Mouse (Mus musculus) forebrain, embryonic 10.5 days (tissue): ENCODE measurements at regions not wholly inside any gene's neighbourhood (a gene's known extent, or its start where the extent isn't known, plus 50 kb on each side); places are given as distances from the start of the nearest gene placed in this dataset.
A peak's percentile ranks its signal among the peaks of the same experiment; 100 is the strongest.

Source experiments
- DNase-seq: peaks from one replicate; pipeline ENCODE4 v3.0.0-alpha.2; 2017; ENCODE audit warnings: low spot score; ENCODE audit errors: extremely low spot score
- H3K27ac ChIP-seq: fragments of 300-500 bp; sonication (generic); 2 replicates; pipeline ENCODE4 v1.5.1; 2016; ENCODE audit warnings: mild to moderate bottlenecking
- H3K27me3 ChIP-seq: fragments of 300-500 bp; sonication (generic); 2 replicates; pipeline ENCODE4 v1.6.1; 2016; ENCODE audit warnings: mild to moderate bottlenecking; ENCODE audit not compliant: poor library complexity, severe bottlenecking
- H3K36me3 ChIP-seq: fragments of 300-500 bp; sonication (generic); replicated peaks from 2 replicates; pipeline ENCODE4 v1.6.1; 2016; ENCODE audit warnings: mild to moderate bottlenecking, moderate library complexity
- H3K4me1 ChIP-seq: fragments of 300-500 bp; sonication (generic); 2 replicates; pipeline ENCODE4 v1.6.1; 2016
- H3K4me3 ChIP-seq: fragments of 300-500 bp; sonication (generic); 2 replicates; pipeline ENCODE4 v1.5.1; 2016; ENCODE audit warnings: mild to moderate bottlenecking, moderate library complexity
- H3K9me3 ChIP-seq: fragments of 300-500 bp; sonication (generic); 2 replicates; pipeline ENCODE4 v1.6.1; 2016; ENCODE audit warnings: mild to moderate bottlenecking, moderate library complexity
- WGBS: fragments of 180-500 bp; shearing (Covaris S2); methylation state at CpG from one replicate; pipeline ENCODE4 v1.1.7; 2016; 5-methylcytosine and 5-hydroxymethylcytosine counted together

GRCm38 (mm10) chr3:143986798-143987197 is 218.2 kb downstream of the Lmo4 start:
- WGBS, result 95% methylated on average over 2 of the region's 2 CpGs
- no peaks in the 10 kb centered on the region for H3K9me3 ChIP-seq
- H3K36me3 ChIP-seq, result no peaks in the 10 kb centered on the region
- peaks cover 11% of the 10 kb centered on the region; the same call in 1 of the 2 replicates for H3K27me3 ChIP-seq
- H3K4me1 ChIP-seq, result peaks cover 29% of the 10 kb centered on the region
- no peak for DNase-seq
- no peak overlapping the region for H3K27ac ChIP-seq
- H3K4me3 ChIP-seq, result no peak overlapping the region

GRCm38 (mm10) chr3:143986200-143986506 is 218.9 kb downstream of the Lmo4 start:
- Histone ChIP-seq H3K4me1 (peaks cover 29% of the 10 kb centered on the region), H3K9me3 (no peaks in the 10 kb centered on the region)
- 44% methylated on average over 5 of the region's 5 CpGs for WGBS

GRCm38 (mm10) chr3:143985349-143986199 is 219.4 kb downstream of the Lmo4 start:
- no peaks in the 10 kb centered on the region for H3K36me3 ChIP-seq
- no peak for DNase-seq
- 52% methylated on average over 6 of the region's 6 CpGs for WGBS
- H3K4me1 ChIP-seq, result peaks cover 29% of the 10 kb centered on the region
- H3K27me3 ChIP-seq, result peaks cover 7% of the 10 kb centered on the region; the same call in 1 of the 2 replicates
- no peaks in the 10 kb centered on the region for H3K9me3 ChIP-seq
- H3K27ac ChIP-seq, result peak overlapping the region; percentile 77; the same call in 1 of the 2 replicates
- no peak overlapping the region for H3K4me3 ChIP-seq

More at GRCm38 (mm10) chr3:143986200-143986506, 218.9 kb downstream of the Lmo4 start:
- Histone ChIP-seq H3K36me3 (no peaks in the 10 kb centered on the region), H3K4me3 (no peak overlapping the region), H3K27ac (peak overlapping the region; percentile 77), H3K27me3 (peaks cover 7% of the 10 kb centered on the region; the same call in 1 of the 2 replicates)
- DNase-seq, result peak; percentile 32

- no peak overlapping the region for H3K27ac ChIP-seq
- H3K36me3 ChIP-seq, result no peaks in the 10 kb centered on the region
- H3K27me3 ChIP-seq, result peaks cover 6% of the 10 kb centered on the region; the same call in 1 of the 2 replicates
- H3K4me3 ChIP-seq, result no peak overlapping the region
- peaks cover 9% of the 10 kb centered on the region; the same call in 1 of the 2 replicates for H3K4me1 ChIP-seq
- H3K9me3 ChIP-seq, result no peaks in the 10 kb centered on the region
- no peak for DNase-seq
- 93% methylated on average over 2 of the region's 2 CpGs for WGBS
Observed at GRCm38 (mm10) chr3:143978703-143979102, 226.3 kb downstream of the Lmo4 start.

GRCm38 (mm10) chr3:143977886-143978447 is 227.1 kb downstream of the Lmo4 start:
- Histone ChIP-seq H3K9me3 (no peaks in the 10 kb centered on the region), H3K4me3 (no peak overlapping the region), H3K27ac (no peak overlapping the region), H3K36me3 (no peaks in the 10 kb centered on the region), H3K27me3 (peaks cover 3% of the 10 kb centered on the region; the same call in 1 of the 2 replicates), H3K4me1 (peaks cover 6% of the 10 kb centered on the region; the same call in 1 of the 2 replicates)
- 95% methylated on average over 7 of the region's 7 CpGs for WGBS
- DNase-seq, result no peak

- no peaks in the 10 kb centered on the region for H3K4me1 ChIP-seq
- H3K9me3 ChIP-seq, result no peaks in the 10 kb centered on the region
- no peaks in the 10 kb centered on the region for H3K27me3 ChIP-seq
- WGBS, result 89% methylated on average over 9 of the region's 9 CpGs
- DNase-seq, result no peak
- H3K36me3 ChIP-seq, result no peaks in the 10 kb centered on the region
- no peak overlapping the region for H3K27ac ChIP-seq
- no peak overlapping the region for H3K4me3 ChIP-seq
Observed at GRCm38 (mm10) chr3:143973582-143973981, 231.4 kb downstream of the Lmo4 start.

- no peak overlapping the region for H3K27ac ChIP-seq
- no peaks in the 10 kb centered on the region for H3K36me3 ChIP-seq
- H3K27me3 ChIP-seq, result no peaks in the 10 kb centered on the region
- DNase-seq, result no peak
- no peaks in the 10 kb centered on the region for H3K4me1 ChIP-seq
- H3K4me3 ChIP-seq, result no peak overlapping the region
- no peaks in the 10 kb centered on the region for H3K9me3 ChIP-seq
Observed at GRCm38 (mm10) chr3:143972351-143972750, 232.7 kb downstream of the Lmo4 start.

GRCm38 (mm10) chr3:143970771-143971170 is 234.2 kb downstream of the Lmo4 start:
- no peak overlapping the region for H3K4me3 ChIP-seq
- no peak for DNase-seq
- no peaks in the 10 kb centered on the region for H3K4me1 ChIP-seq
- H3K36me3 ChIP-seq, result no peaks in the 10 kb centered on the region
- no peak overlapping the region for H3K27ac ChIP-seq
- 93% methylated on average over 11 of the region's 11 CpGs for WGBS
- no peaks in the 10 kb centered on the region for H3K9me3 ChIP-seq
- H3K27me3 ChIP-seq, result no peaks in the 10 kb centered on the region

GRCm38 (mm10) chr3:143955508-143955907 is 249.5 kb downstream of the Lmo4 start:
- 95% methylated on average over 7 of the region's 7 CpGs for WGBS
- Histone ChIP-seq H3K9me3 (no peaks in the 10 kb centered on the region), H3K4me3 (no peak overlapping the region), H3K4me1 (no peaks in the 10 kb centered on the region), H3K36me3 (no peaks in the 10 kb centered on the region), H3K27me3 (peaks cover 23% of the 10 kb centered on the region), H3K27ac (no peak overlapping the region)
- DNase-seq, result no peak

- Histone ChIP-seq H3K9me3 (no peaks in the 10 kb centered on the region), H3K27ac (no peak overlapping the region), H3K36me3 (no peaks in the 10 kb centered on the region), H3K4me1 (peaks cover 4% of the 10 kb centered on the region), H3K27me3 (peaks cover 30% of the 10 kb centered on the region), H3K4me3 (no peak overlapping the region)
- no peak for DNase-seq
- WGBS, result 80% methylated on average over 7 of the region's 7 CpGs
Observed at GRCm38 (mm10) chr3:143954822-143955221, 250.2 kb downstream of the Lmo4 start.

- DNase-seq, result no peak
- Histone ChIP-seq H3K4me3 (no peak overlapping the region), H3K4me1 (peaks cover 29% of the 10 kb centered on the region), H3K27me3 (peaks cover 49% of the 10 kb centered on the region), H3K36me3 (no peaks in the 10 kb centered on the region), H3K27ac (no peak overlapping the region), H3K9me3 (no peaks in the 10 kb centered on the region)
- WGBS, result 84% methylated on average over 8 of the region's 8 CpGs
Observed at GRCm38 (mm10) chr3:143952289-143952688, 252.7 kb downstream of the Lmo4 start.

GRCm38 (mm10) chr3:143949656-143950055 is 255.4 kb downstream of the Lmo4 start:
- H3K27me3 ChIP-seq, result peaks cover 55% of the 10 kb centered on the region
- no peak for DNase-seq
- no peak overlapping the region for H3K4me3 ChIP-seq
- no peaks in the 10 kb centered on the region for H3K9me3 ChIP-seq
- 29% methylated on average over 8 of the region's 8 CpGs for WGBS
- 0 out of 2 replicates have a peak overlapping the region, but pooled peaks have one; percentile 13 for H3K27ac ChIP-seq
- H3K4me1 ChIP-seq, result peaks cover 40% of the 10 kb centered on the region
- no peaks in the 10 kb centered on the region for H3K36me3 ChIP-seq

- DNase-seq, result no peak
- peaks cover 50% of the 10 kb centered on the region for H3K27me3 ChIP-seq
- WGBS, result 64% methylated on average over 11 of the region's 11 CpGs
- H3K36me3 ChIP-seq, result no peaks in the 10 kb centered on the region
- H3K9me3 ChIP-seq, result no peaks in the 10 kb centered on the region
- H3K4me1 ChIP-seq, result peaks cover 40% of the 10 kb centered on the region
- no peak overlapping the region for H3K4me3 ChIP-seq
- H3K27ac ChIP-seq, result 0 out of 2 replicates have a peak overlapping the region, but pooled peaks have one; percentile 13
Observed at GRCm38 (mm10) chr3:143949026-143949637, 255.9 kb downstream of the Lmo4 start.
